Mouse (Mus musculus) intestine, embryonic 15.5 days (tissue): Measurements from ENCODE around the gene Majin. TPM values are rescaled to one million over a fixed set of nuclear protein-coding genes. Genes with fewer than 3 reads are reported as not detected.
A peak's percentile ranks its signal among the peaks of the same experiment; 100 is the strongest.

Experiments used
- ATAC-seq: fragments of 200-750 bp; cut with Nextera tagmentation; 2 replicates; pipeline ENCODE4 v1.8.0; 2017; ENCODE audit warnings: moderate TSS enrichment, moderate library complexity
- H3K27ac ChIP-seq: fragments of 300-500 bp; sonication (generic); 2 replicates; pipeline ENCODE4 v1.5.1; 2015; ENCODE audit warnings: mild to moderate bottlenecking, inconsistent platforms
- H3K27me3 ChIP-seq: fragments of 300-500 bp; sonication (generic); replicated peaks from 2 replicates; pipeline ENCODE4 v1.6.1; 2015; ENCODE audit warnings: inconsistent platforms
- H3K36me3 ChIP-seq: fragments of 300-500 bp; sonication (generic); 2 replicates; pipeline ENCODE4 v1.6.1; 2015; ENCODE audit warnings: inconsistent platforms
- H3K4me1 ChIP-seq: fragments of 300-500 bp; sonication (generic); replicated peaks from 2 replicates; pipeline ENCODE4 v1.6.1; 2015; ENCODE audit warnings: inconsistent platforms
- H3K4me2 ChIP-seq: fragments of 300-500 bp; sonication (generic); replicated peaks from 2 replicates; pipeline ENCODE4 v1.6.1; 2015; ENCODE audit warnings: mild to moderate bottlenecking, inconsistent platforms
- H3K4me3 ChIP-seq: fragments of 300-500 bp; sonication (generic); replicated peaks from 2 replicates; pipeline ENCODE4 v1.5.1; 2015; ENCODE audit warnings: inconsistent platforms
- H3K9ac ChIP-seq: fragments of 300-500 bp; sonication (generic); 2 replicates; pipeline ENCODE4 v1.6.1; 2015; ENCODE audit warnings: inconsistent platforms
- H3K9me3 ChIP-seq: fragments of 300-500 bp; sonication (generic); 2 replicates; pipeline ENCODE4 v1.6.1; 2016; ENCODE audit warnings: inconsistent platforms
- WGBS: fragments of 180-500 bp; shearing (Covaris S2); methylation state at CpG from one replicate; pipeline ENCODE4 v1.1.7; 2015; 5-methylcytosine and 5-hydroxymethylcytosine counted together
- polyA plus RNA-seq: library from polyadenylated mRNA; unstranded; fragments of >200 nt; fragmentation: Nextera tagmentation; extraction: Ambion mirVana; gene quantifications from 2 replicates; pipeline ENCODE4 v1.2.1, GENCODE M21; 2015

Majin gene
- polyA plus RNA-seq, 1 experiment from 2014 or later = not detected

- Histone ChIP-seq H3K9me3 (no peaks in the 10 kb centered on the region), H3K27ac (peak overlapping the region; percentile 94), H3K9ac (peak overlapping the region; percentile 56), H3K36me3 (peaks cover 2% of the 10 kb centered on the region), H3K4me2 (peak overlapping the region; percentile 52), H3K4me3 (peak overlapping the region; percentile 37), H3K4me1 (peaks cover 8% of the 10 kb centered on the region; the same call in 1 of the 2 replicates), H3K27me3 (no peaks in the 10 kb centered on the region)
- WGBS = 62% methylated on average over 6 of the region's 6 CpGs
- no peak for ATAC-seq
These were observed 81.6 kb downstream of the Majin start for GRCm38 (mm10) chr19:6265727-6266182.

- Histone ChIP-seq H3K27me3 (no peaks in the 10 kb centered on the region), H3K4me3 (no peak overlapping the region), H3K4me2 (0 out of 2 replicates have a peak overlapping the region, but pooled peaks have one; percentile 11), H3K4me1 (peaks cover 19% of the 10 kb centered on the region), H3K9ac (no peak overlapping the region), H3K9me3 (no peaks in the 10 kb centered on the region), H3K27ac (peak overlapping the region; percentile 28; the same call in 1 of the 2 replicates), H3K36me3 (no peaks in the 10 kb centered on the region)
- no peak for ATAC-seq
- WGBS = 51% methylated on average over 11 of the region's 11 CpGs
These were observed 83.3 kb downstream of the Majin start for GRCm38 (mm10) chr19:6267306-6268169.

- 16% methylated on average over 8 of the region's 8 CpGs for WGBS
- Histone ChIP-seq H3K36me3 (no peaks in the 10 kb centered on the region), H3K9me3 (no peaks in the 10 kb centered on the region), H3K9ac (no peak overlapping the region), H3K4me1 (peaks cover 25% of the 10 kb centered on the region), H3K4me2 (no peak overlapping the region), H3K27ac (peak overlapping the region; percentile 28; the same call in 1 of the 2 replicates), H3K4me3 (no peak overlapping the region), H3K27me3 (no peaks in the 10 kb centered on the region)
- peak; percentile 18; the same call in 1 of the 2 replicates for ATAC-seq
These were observed 84.0 kb downstream of the Majin start for GRCm38 (mm10) chr19:6268170-6268528.

GRCm38 (mm10) chr19:6268670-6269132, 84.5 kb downstream of the Majin start:
- Histone ChIP-seq H3K9me3 (no peaks in the 10 kb centered on the region), H3K27me3 (no peaks in the 10 kb centered on the region)
- WGBS = 77% methylated on average over 7 of the region's 7 CpGs

GRCm38 (mm10) chr19:6269798-6270475, 85.7 kb downstream of the Majin start:
- no peak overlapping the region for H3K4me3 ChIP-seq
- H3K36me3 ChIP-seq = no peaks in the 10 kb centered on the region
- no peak overlapping the region for H3K4me2 ChIP-seq
- no peak for ATAC-seq
- no peak overlapping the region for H3K9ac ChIP-seq
- H3K4me1 ChIP-seq = peaks cover 25% of the 10 kb centered on the region
- no peaks in the 10 kb centered on the region for H3K9me3 ChIP-seq
- peak overlapping the region; percentile 81 for H3K27ac ChIP-seq
- WGBS = 72% methylated on average over 8 of the region's 8 CpGs
- no peaks in the 10 kb centered on the region for H3K27me3 ChIP-seq

More at GRCm38 (mm10) chr19:6268670-6269132, 84.5 kb downstream of the Majin start:
- no peak overlapping the region for H3K9ac ChIP-seq
- no peak for ATAC-seq
- H3K27ac ChIP-seq = no peak overlapping the region
- H3K4me3 ChIP-seq = no peak overlapping the region
- no peak overlapping the region for H3K4me2 ChIP-seq
- H3K36me3 ChIP-seq = no peaks in the 10 kb centered on the region
- peaks cover 25% of the 10 kb centered on the region for H3K4me1 ChIP-seq

- Histone ChIP-seq H3K4me2 (0 out of 2 replicates have a peak overlapping the region, but pooled peaks have one; percentile 9), H3K9ac (peak overlapping the region; percentile 26; the same call in 1 of the 2 replicates), H3K4me3 (no peak overlapping the region), H3K27me3 (no peaks in the 10 kb centered on the region), H3K36me3 (no peaks in the 10 kb centered on the region), H3K4me1 (peaks cover 29% of the 10 kb centered on the region), H3K9me3 (no peaks in the 10 kb centered on the region), H3K27ac (peak overlapping the region; percentile 81; the same call in 1 of the 2 replicates)
- ATAC-seq = 0 out of 2 replicates have a peak, but pooled peaks have one; percentile 2
- 45% methylated on average over 9 of the region's 9 CpGs for WGBS
These were observed 86.5 kb downstream of the Majin start for GRCm38 (mm10) chr19:6270661-6271060.

- Histone ChIP-seq H3K9ac (peak overlapping the region; percentile 26; the same call in 1 of the 2 replicates), H3K4me1 (peaks cover 31% of the 10 kb centered on the region), H3K9me3 (no peaks in the 10 kb centered on the region), H3K4me2 (0 out of 2 replicates have a peak overlapping the region, but pooled peaks have one; percentile 9), H3K4me3 (no peak overlapping the region), H3K27ac (peak overlapping the region; percentile 81), H3K27me3 (no peaks in the 10 kb centered on the region), H3K36me3 (no peaks in the 10 kb centered on the region)
- WGBS = 24% methylated on average over 8 of the region's 8 CpGs
- no peak for ATAC-seq
These were observed 87.0 kb downstream of the Majin start for GRCm38 (mm10) chr19:6271206-6271605.

- H3K4me3 ChIP-seq = no peak overlapping the region
- no peaks in the 10 kb centered on the region for H3K36me3 ChIP-seq
- H3K27me3 ChIP-seq = no peaks in the 10 kb centered on the region
- H3K9ac ChIP-seq = no peak overlapping the region
- WGBS = 57% methylated on average over 7 of the region's 7 CpGs
- no peak overlapping the region for H3K4me2 ChIP-seq
- peaks cover 31% of the 10 kb centered on the region for H3K4me1 ChIP-seq
- H3K27ac ChIP-seq = peak overlapping the region; percentile 81
- peak; percentile 32 for ATAC-seq
- no peaks in the 10 kb centered on the region for H3K9me3 ChIP-seq
These were observed 87.9 kb downstream of the Majin start for GRCm38 (mm10) chr19:6272053-6272452.

GRCm38 (mm10) chr19:6272738-6273137, 88.5 kb downstream of the Majin start:
- Histone ChIP-seq H3K4me1 (peaks cover 32% of the 10 kb centered on the region), H3K4me2 (no peak overlapping the region), H3K9ac (no peak overlapping the region), H3K27ac (peak overlapping the region; percentile 57), H3K36me3 (no peaks in the 10 kb centered on the region), H3K27me3 (no peaks in the 10 kb centered on the region), H3K4me3 (no peak overlapping the region), H3K9me3 (no peaks in the 10 kb centered on the region)
- 74% methylated on average over 4 of the region's 4 CpGs for WGBS
- no peak for ATAC-seq

GRCm38 (mm10) chr19:6273592-6273991, 89.4 kb downstream of the Majin start:
- Histone ChIP-seq H3K9ac (no peak overlapping the region), H3K9me3 (no peaks in the 10 kb centered on the region), H3K36me3 (no peaks in the 10 kb centered on the region), H3K4me1 (peaks cover 37% of the 10 kb centered on the region), H3K4me3 (no peak overlapping the region), H3K4me2 (no peak overlapping the region), H3K27me3 (no peaks in the 10 kb centered on the region), H3K27ac (no peak overlapping the region)
- 68% methylated on average over 4 of the region's 4 CpGs for WGBS
- ATAC-seq = no peak
